Mouse (Mus musculus) cerebellum, adult 2 months (tissue): ENCODE measurements around the gene Reep3.

ENCODE experiments used
- CTCF ChIP-seq: fragments of 200-500 bp; IDR thresholded peaks from 2 replicates; pipeline ENCODE4 v1.5.1; 2011; ENCODE audit warnings: low read depth, mild to moderate bottlenecking, control low read depth, low read length, moderate library complexity, borderline replicate concordance; ENCODE audit not compliant: insufficient read depth
- POLR2A ChIP-seq: fragments of 200-500 bp; IDR thresholded peaks from 2 replicates; pipeline ENCODE4 v1.6.1; 2011; ENCODE audit warnings: low read length, control low read depth, borderline replicate concordance; ENCODE audit not compliant: insufficient read depth

DNA sequence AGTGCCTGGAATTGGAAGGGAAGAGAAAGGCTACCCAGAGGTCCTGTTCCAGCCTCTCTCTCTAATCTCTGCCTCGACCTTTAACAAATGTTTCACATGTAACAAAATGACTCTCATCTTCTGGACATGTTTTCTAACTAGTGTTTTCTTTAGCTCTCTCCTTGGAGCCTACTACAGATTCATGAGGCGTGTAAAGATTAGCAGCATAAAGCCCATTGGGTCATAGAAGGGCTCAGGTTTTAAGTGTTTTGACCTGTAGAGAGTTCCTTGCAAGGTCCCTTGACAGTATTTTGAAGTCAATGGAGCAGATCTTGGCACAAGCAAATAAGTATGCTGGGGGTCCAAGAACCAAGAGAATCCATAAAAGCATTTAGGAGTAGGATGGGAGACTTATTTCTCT, 118.5 kb downstream of the Reep3 start:
- TF ChIP-seq POLR2A (no peak), CTCF (no peak)
